Mouse (Mus musculus) midbrain, embryonic 15.5 days (tissue): ENCODE results near the gene Rasgrp4. TPM values are rescaled to one million over a fixed set of nuclear protein-coding genes. Genes with fewer than 3 reads are reported as not detected.

Source experiments
- ATAC-seq: fragments of 200-750 bp; cut with Nextera tagmentation; replicated peaks from 2 replicates; pipeline ENCODE4 v1.8.0; 2017; ENCODE audit warnings: moderate TSS enrichment
- H3K27ac ChIP-seq: fragments of 300-500 bp; sonication (generic); 2 replicates; pipeline ENCODE4 v1.5.1; 2015; ENCODE audit warnings: mild to moderate bottlenecking, inconsistent platforms
- H3K27me3 ChIP-seq: fragments of 300-500 bp; sonication (generic); replicated peaks from 2 replicates; pipeline ENCODE4 v1.6.1; 2015; ENCODE audit warnings: inconsistent platforms
- H3K36me3 ChIP-seq: fragments of 300-500 bp; sonication (generic); replicated peaks from 2 replicates; pipeline ENCODE4 v1.6.1; 2015; ENCODE audit warnings: inconsistent platforms
- H3K4me1 ChIP-seq: fragments of 300-500 bp; sonication (generic); 2 replicates; pipeline ENCODE4 v1.6.1; 2015; ENCODE audit warnings: inconsistent platforms
- H3K4me2 ChIP-seq: fragments of 300-500 bp; sonication (generic); 2 replicates; pipeline ENCODE4 v1.6.1; 2015; ENCODE audit warnings: inconsistent platforms, mild to moderate bottlenecking, moderate library complexity
- H3K4me3 ChIP-seq: fragments of 300-500 bp; sonication (generic); 2 replicates; pipeline ENCODE4 v1.5.1; 2015; ENCODE audit warnings: mild to moderate bottlenecking, inconsistent platforms
- H3K9ac ChIP-seq: fragments of 300-500 bp; sonication (generic); 2 replicates; pipeline ENCODE4 v1.6.1; 2015; ENCODE audit warnings: mild to moderate bottlenecking, inconsistent platforms
- H3K9me3 ChIP-seq: fragments of 300-500 bp; sonication (generic); 2 replicates; pipeline ENCODE4 v1.6.1; 2016; ENCODE audit warnings: inconsistent platforms
- WGBS: fragments of 180-500 bp; shearing (Covaris S2); methylation state at CpG from one replicate; pipeline ENCODE4 v1.1.7; 2015; ENCODE audit warnings: mixed read lengths; 5-methylcytosine and 5-hydroxymethylcytosine counted together
- polyA plus RNA-seq: library from polyadenylated mRNA; unstranded; fragments of >200 nt; fragmentation: Nextera tagmentation; extraction: Ambion mirVana; gene quantifications from 2 replicates; pipeline ENCODE4 v1.2.1, GENCODE M21; 2015

The Rasgrp4 gene
- 0.90 and 0.95 TPM in 2 replicates for polyA plus RNA-seq

DNA sequence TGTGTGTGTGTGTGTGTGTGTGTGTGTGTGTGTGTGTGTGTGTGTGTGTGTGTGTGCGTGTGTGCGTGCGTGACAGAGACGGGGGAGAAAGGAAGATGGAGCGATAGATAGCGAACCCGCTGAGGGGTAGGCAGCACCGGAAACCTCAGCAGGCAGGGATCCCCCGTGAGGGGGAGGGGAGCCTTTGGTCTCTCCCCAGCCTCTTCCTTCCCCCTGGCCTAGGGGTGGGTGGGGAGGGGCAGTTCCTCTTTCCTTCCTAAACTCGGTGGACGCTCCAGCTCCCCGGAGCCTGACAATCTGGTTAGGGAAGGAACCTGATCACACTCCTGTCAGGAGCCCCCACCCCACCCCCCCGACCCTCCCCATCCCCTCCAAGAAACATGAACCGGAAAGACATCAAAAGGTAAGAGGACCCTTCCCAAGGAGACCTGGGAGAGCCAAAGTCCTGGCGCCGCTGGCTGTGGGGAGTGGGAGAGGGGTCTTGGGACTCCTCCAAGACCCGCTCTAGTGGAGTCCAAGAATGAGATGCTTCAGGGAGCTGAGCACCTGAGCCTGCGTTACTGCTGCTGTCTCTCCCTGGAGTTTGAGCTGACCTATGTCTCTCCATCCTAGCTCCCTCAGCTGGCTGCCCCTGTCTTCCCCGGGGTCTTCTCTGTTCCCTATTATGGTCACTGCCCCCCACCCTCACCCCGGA lies at the start of gene Rasgrp4:
Gene Rasgrp4 (plus strand): TSS at position 159 of the 694 bp plus-strand sequence.
- Histone ChIP-seq H3K9ac (no peak within 1 kb of the TSS), H3K4me1 (peaks cover 4% of the 10 kb centered on the region; the same call in 1 of the 2 replicates), H3K4me3 (peak within 1 kb of the TSS; percentile 22), H3K9me3 (no peaks in the 10 kb centered on the region), H3K27me3 (peaks cover 7% of the 10 kb centered on the region), H3K4me2 (peak within 1 kb of the TSS; percentile 51), H3K27ac (no peak within 1 kb of the TSS), H3K36me3 (no peaks in the 10 kb centered on the region)
- under 1% methylated on average over 12 of the region's 20 CpGs for WGBS
- ATAC-seq: 0 out of 2 replicates have a peak, but pooled peaks have one; percentile 39

DNA sequence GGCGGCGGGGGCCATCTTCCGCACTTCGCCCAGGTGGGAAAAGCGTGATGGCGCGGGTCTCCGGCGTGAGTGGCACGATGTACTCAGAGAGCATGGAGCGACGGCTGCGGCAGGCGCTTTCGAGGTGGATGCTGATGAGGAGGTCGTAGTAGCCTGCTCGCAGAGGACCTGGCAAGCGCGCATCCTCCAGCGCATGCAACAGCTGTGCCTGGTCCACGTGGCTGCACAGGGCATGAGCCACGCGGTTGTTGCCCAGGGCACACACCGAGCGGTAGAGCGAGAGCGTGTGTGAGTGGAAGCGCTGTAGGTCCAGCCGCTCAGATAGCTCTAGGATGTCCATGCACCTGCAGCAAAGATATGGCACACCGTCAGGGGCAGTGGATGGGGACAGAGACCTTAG lies 48.7 kb upstream of the Rasgrp4 start:
- no peak for ATAC-seq
- H3K27ac ChIP-seq: no peak overlapping the region
- no peaks in the 10 kb centered on the region for H3K36me3 ChIP-seq
- H3K9me3 ChIP-seq: no peaks in the 10 kb centered on the region
- 92% methylated on average over 30 of the region's 30 CpGs for WGBS
- H3K4me2 ChIP-seq: no peak overlapping the region
- no peaks in the 10 kb centered on the region for H3K4me1 ChIP-seq
- no peaks in the 10 kb centered on the region for H3K27me3 ChIP-seq
- H3K4me3 ChIP-seq: no peak overlapping the region
- no peak overlapping the region for H3K9ac ChIP-seq

DNA sequence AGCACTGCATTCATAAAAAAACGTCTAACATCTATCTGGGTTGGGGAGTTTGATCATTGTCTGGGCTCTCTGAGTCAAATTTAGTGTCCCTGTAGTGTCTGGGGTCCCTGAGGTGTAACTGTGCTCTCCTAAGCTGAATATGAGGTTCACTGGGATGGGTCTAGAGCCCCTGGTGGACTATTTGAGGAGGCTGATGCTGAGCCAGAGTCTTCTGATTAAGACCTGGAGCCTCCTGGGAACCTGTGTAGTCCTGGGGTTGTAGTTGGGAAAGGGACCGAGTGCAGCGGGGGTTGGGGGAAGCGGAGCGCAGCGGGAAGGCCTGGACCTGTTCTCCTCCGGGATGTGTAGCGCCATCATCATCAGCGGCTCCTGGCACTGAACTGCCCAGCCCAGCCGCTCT lies 47.7 kb upstream of the Rasgrp4 start:
- Histone ChIP-seq H3K4me3 (no peak overlapping the region), H3K9me3 (no peaks in the 10 kb centered on the region), H3K36me3 (no peaks in the 10 kb centered on the region), H3K27me3 (no peaks in the 10 kb centered on the region), H3K4me2 (no peak overlapping the region), H3K4me1 (no peaks in the 10 kb centered on the region), H3K9ac (no peak overlapping the region), H3K27ac (no peak overlapping the region)
- WGBS: 93% methylated on average over 10 of the region's 10 CpGs
- ATAC-seq: no peak

DNA sequence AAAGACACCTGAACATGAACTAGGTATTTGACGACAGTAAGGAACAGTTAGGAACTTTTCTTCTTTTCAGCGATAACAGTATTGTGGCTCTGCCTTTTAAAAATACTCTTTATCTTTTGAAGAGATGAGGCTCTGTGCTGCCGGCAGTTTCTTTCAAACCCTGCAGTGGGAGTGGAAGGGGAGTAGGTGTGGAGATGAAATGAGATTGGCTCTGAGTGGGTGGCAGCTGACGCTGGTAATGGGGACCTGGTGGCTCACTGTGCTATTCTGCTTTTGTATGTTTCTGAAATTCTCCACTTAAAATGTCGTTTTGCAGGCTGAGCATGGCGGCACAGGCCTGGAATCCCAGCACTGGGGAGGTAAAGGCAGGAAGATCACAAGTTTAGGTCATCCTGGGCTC lies 45.8 kb upstream of the Rasgrp4 start:
- H3K36me3 ChIP-seq: no peaks in the 10 kb centered on the region
- no peak overlapping the region for H3K4me3 ChIP-seq
- no peak overlapping the region for H3K9ac ChIP-seq
- 77% methylated on average over 6 of the region's 6 CpGs for WGBS
- no peak overlapping the region for H3K27ac ChIP-seq
- no peaks in the 10 kb centered on the region for H3K4me1 ChIP-seq
- H3K27me3 ChIP-seq: no peaks in the 10 kb centered on the region
- no peak for ATAC-seq
- no peak overlapping the region for H3K4me2 ChIP-seq
- no peaks in the 10 kb centered on the region for H3K9me3 ChIP-seq

DNA sequence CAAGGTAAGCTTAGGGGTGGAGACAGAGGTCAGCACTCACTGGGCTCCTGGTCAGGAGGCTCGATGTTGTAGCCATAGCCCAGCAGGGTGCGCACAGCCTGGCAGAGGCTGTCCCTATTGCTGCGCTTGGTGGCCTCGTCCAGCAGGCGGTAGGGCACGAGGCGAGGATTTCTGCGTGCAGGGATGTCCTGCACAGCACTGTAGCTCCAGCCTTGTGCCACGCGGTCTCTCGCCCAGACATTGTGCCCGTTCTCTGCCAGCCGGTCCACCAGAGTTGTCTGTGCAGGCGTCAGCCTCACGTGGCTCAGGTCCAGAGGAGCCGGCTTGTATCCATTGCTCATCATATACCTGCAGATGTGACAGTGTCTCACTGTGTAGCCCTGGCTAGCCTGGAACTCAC lies 37.5 kb upstream of the Rasgrp4 start:
- Histone ChIP-seq H3K36me3 (no peaks in the 10 kb centered on the region), H3K4me3 (no peak overlapping the region), H3K27ac (no peak overlapping the region), H3K4me2 (no peak overlapping the region), H3K9ac (no peak overlapping the region), H3K9me3 (no peaks in the 10 kb centered on the region), H3K27me3 (no peaks in the 10 kb centered on the region), H3K4me1 (no peaks in the 10 kb centered on the region)
- ATAC-seq: no peak
- WGBS: 85% methylated on average over 16 of the region's 16 CpGs

DNA sequence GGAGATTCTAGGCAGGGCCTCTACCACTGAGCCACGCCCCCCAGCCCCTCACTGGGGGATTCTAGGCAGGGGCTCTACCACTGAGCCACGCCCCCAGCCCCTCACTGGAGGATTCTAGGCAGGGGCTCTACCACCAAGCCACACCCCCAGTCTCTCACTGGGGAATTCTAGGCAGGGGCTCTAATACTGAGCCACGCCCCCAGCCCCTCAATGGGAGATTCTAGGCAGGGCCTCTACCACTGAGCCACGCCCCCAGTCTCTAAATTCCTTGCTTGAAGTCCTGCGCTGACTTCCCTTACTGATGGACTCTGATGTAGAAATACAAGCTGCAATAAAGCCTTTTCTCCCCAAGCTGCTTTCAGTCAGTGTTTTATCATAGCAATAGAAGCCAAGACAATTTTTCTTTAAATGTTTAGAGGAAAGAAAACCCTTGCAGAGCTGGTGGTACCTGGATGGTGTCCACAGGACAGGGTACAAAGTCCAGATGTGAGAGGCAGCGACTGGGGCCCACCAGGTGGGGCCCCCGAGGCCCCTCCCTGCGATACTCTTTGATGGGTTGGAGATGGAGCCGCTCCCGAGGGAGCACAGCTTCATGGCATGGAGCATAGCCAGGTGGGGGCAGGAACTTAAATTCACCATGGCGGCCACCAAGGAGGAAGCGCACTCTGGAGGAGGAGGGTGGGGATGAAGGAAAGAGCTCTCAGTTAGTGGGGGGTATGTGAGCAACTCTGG lies 33.2 kb upstream of the Rasgrp4 start:
- 90% methylated on average over 12 of the region's 12 CpGs for whole genome bisulfite sequencing
- no peak for ATAC-seq
- Histone ChIP-seq H3K36me3 (no peaks in the 10 kb centered on the region), H3K4me3 (no peak overlapping the region), H3K9ac (no peak overlapping the region), H3K9me3 (no peaks in the 10 kb centered on the region), H3K4me1 (no peaks in the 10 kb centered on the region), H3K27ac (no peak overlapping the region), H3K4me2 (no peak overlapping the region), H3K27me3 (no peaks in the 10 kb centered on the region)

DNA sequence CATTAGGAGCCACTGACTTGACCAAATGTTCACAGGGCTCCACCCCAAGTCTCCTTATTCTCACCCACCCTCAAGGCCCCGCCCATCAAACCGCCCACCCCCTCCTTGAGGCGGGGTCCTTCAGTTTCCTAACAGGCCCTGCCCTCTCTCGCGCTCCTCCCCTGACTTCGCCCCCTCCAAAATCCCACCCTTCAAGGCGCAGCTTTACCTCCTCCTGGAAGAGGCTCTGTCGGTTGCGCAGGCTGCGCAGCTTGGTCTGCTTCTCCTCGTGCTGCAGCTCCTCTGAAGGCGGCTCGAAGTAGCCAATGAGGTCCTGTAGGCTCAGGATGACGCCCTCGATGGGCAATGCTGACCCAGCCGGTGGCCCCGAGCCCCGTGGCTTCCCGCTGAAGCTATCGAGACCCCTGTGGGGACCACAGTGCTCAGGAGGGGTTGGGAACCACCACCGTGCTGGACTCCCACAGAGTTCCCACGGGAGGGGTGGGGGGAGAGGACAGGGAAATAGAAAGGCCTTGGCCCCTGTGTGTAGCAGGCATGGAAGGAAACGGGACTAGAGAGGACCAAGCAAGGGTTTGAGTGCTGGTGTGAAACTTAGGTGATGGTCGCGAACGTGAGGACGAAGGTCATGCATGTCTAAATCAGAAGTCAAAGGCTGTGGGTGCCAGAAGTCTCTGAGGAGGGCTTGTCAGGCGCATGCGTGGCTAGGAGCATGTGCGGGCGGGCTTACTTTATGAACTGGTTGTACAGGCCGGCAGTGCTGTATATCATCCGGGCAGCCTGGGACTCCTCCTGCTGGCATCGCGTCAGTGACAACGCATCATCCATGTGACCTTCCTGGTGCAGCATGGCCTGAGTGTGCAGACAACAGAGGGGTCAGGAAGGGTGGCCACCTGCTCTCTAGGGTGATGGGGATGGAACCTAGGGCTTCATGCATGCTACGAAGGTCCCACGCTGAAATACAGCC lies 25.4 kb upstream of the Rasgrp4 start:
- Histone ChIP-seq H3K36me3 (no peaks in the 10 kb centered on the region), H3K4me3 (peak overlapping the region; percentile 11; the same call in 1 of the 2 replicates), H3K27me3 (no peaks in the 10 kb centered on the region), H3K4me2 (peak overlapping the region; percentile 39), H3K9me3 (no peaks in the 10 kb centered on the region), H3K27ac (no peak overlapping the region), H3K4me1 (peaks cover 4% of the 10 kb centered on the region; the same call in 1 of the 2 replicates), H3K9ac (no peak overlapping the region)
- 0 out of 2 replicates have a peak, but pooled peaks have one; percentile 30 for ATAC-seq
- WGBS: 29% methylated on average over 38 of the region's 38 CpGs

DNA sequence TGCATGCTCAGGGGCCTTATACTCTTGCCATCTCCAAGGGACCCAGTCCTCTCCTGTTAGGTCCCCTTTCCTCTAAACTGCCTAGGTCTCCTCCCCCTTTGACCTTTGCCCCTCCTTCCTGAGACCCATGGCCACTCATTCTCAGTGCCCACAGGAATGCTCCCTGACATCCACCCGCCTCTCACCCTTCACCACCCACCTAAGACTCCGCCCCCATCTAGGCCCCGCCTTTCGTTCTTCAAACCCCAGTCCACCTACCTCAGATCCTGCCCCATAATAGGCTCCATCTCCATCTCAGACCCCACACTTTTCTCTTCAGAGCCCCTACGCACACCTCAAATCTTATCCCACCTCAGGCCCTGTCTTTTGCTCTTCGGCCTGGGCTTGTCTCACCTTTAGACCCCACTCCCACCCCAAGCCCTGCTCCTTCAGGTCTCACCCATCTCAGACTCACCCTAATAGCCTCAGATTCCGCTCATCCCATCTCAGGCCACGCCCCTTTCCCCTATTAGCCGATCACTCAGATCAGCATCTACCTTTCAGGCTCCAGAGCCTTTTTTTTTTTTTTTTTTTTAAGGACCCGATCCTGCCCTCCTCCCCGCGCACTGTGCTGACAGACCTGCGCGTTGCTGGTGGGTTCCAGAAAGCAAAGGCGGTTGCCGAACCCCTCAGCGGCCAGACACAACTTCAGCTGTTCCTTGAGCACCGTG lies 16.4 kb upstream of the Rasgrp4 start:
- ATAC-seq: no peak
- H3K9ac ChIP-seq: no peak overlapping the region

DNA sequence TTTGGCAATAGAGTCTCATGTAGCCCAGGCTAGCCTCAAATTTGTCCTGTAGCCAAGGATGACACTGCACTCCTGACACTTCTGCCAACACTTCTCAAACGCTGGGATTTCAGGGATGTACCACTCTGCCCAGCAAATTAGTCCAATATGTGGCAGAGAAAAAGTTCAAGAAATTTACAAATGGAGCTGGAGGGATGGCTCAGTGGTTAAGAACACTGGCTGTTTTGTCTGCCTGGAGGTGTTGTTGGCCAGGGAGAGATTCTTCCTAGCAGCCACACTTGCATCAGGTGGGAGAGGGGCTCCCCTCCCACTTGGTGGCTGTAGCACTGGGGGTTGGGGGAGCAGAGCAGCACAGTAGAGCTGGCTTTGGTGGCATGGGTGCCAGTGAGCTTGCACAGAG lies 15.1 kb upstream of the Rasgrp4 start:
- no peak for ATAC-seq
- Histone ChIP-seq H3K27ac (no peak overlapping the region), H3K9me3 (no peaks in the 10 kb centered on the region), H3K4me2 (no peak overlapping the region), H3K4me1 (0 out of 2 replicates have a peak, but pooled peaks cover under 1% of the 10 kb centered on the region), H3K4me3 (no peak overlapping the region), H3K27me3 (0 out of 2 replicates have a peak, but pooled peaks cover 4% of the 10 kb centered on the region), H3K9ac (no peak overlapping the region), H3K36me3 (no peaks in the 10 kb centered on the region)
- WGBS: 69% methylated on average over 1 of the region's 1 CpGs

More for the DNA sequence above, 16.4 kb upstream of the Rasgrp4 start:
- Histone ChIP-seq H3K27ac (no peak overlapping the region), H3K27me3 (no peaks in the 10 kb centered on the region), H3K36me3 (no peaks in the 10 kb centered on the region), H3K4me1 (no peaks in the 10 kb centered on the region), H3K4me2 (no peak overlapping the region), H3K4me3 (no peak overlapping the region), H3K9me3 (no peaks in the 10 kb centered on the region)
- 13% methylated on average over 18 of the region's 18 CpGs for WGBS

DNA sequence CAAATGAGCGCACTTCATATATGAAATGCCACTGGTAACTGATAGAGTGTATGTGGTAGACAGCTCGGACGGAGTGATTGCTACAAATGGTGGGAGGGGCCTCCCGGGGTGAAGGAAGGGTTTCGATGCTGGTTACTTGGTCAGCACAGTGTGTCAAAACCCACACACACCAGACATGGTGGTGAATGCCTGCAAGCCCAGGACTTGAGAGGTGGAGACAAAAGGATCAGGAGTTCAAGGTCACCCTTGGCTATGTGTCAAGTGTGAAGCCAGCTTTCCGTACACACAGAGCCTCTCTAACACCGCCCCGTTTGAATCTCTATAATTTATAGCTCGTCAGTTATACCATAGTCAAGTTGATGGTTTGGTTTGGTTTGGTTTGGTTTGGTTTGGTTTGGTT lies 11.8 kb upstream of the Rasgrp4 start:
- H3K27me3 ChIP-seq: 0 out of 2 replicates have a peak, but pooled peaks cover 4% of the 10 kb centered on the region
- no peaks in the 10 kb centered on the region for H3K36me3 ChIP-seq
- no peak overlapping the region for H3K4me3 ChIP-seq
- no peak overlapping the region for H3K9ac ChIP-seq
- no peak overlapping the region for H3K4me2 ChIP-seq
- 94% methylated on average over 9 of the region's 9 CpGs for WGBS
- H3K4me1 ChIP-seq: 0 out of 2 replicates have a peak, but pooled peaks cover 7% of the 10 kb centered on the region
- ATAC-seq: no peak
- no peak overlapping the region for H3K27ac ChIP-seq
- no peaks in the 10 kb centered on the region for H3K9me3 ChIP-seq

DNA sequence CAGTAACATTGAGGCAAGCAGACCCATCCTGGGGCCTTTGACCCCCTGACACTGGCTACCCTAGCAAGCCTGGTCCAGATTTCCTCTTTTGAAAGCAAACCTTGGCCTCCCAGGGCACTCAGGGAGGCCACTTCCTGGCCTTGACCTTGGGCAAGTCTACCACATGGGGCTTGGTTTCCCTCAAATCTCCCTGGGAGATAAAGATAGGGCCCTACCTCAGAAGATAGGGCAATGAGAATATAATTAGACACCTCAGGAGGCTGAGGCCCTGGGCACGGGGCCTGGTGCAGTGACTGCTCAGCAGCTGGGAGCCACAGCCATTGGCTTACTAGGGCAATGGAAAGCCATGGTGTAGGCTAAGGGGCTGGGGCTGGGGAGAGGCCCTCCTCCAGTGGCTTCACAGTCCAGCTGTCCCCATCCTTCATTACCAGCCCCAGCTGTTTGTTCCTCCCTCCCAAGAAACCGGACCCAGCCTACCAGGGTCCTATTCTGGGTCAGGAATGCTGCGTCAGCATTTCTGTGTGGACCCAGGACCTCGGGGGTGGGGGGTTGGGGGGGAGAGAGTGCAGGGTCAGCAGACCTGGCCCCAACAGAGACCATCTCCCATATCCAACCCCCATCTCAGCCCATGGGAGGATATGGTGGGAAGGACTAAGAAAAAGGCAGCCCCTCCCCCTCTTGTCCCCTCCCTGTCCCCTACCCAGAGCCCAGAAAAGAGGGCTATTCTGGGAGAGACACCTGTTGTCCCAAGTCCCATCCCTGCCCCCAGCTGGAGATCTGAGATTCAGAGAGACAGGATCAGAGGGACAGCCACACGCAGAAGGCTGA lies 10.9 kb upstream of the Rasgrp4 start:
- Histone ChIP-seq H3K27ac (no peak overlapping the region), H3K4me3 (no peak overlapping the region), H3K36me3 (no peaks in the 10 kb centered on the region), H3K27me3 (0 out of 2 replicates have a peak, but pooled peaks cover 4% of the 10 kb centered on the region), H3K9ac (no peak overlapping the region), H3K4me2 (no peak overlapping the region), H3K4me1 (0 out of 2 replicates have a peak, but pooled peaks cover 7% of the 10 kb centered on the region), H3K9me3 (no peaks in the 10 kb centered on the region)
- ATAC-seq: no peak
- WGBS: 61% methylated on average over 5 of the region's 5 CpGs
